9 mouse cellular contexts compared by ENCODE assay signal in the genomic region with DNA sequence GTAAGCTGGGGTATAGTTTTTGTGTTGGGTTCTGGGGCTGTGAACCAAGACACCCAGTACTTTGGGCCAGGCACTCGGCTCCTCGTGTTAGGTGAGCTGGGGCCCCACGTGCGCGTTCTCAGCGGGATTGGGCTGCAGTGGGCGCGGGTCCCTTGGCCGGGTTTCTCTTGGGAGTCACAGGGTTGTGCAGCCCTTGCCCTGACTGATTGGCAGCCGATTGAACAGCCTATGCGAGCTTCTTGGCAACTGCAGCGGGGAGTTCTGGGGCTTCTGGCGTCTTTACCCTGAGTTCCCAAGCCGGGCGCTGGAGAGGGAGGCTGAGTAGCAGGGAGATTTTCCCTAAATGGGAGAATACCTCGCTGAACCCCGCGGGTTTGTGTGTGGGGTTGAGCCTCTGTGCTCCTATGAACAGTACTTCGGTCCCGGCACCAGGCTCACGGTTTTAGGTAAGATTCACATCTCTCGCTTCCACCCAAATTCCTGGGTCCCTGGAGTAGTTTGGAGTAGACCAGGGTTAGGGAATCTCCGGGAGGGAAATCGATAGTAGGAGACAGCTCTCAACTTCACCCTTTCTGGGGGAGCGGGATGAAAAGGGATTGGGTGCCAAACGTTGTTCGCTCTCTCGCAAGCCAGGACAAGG. TPM values are rescaled to one million over a fixed set of nuclear protein-coding genes. Genes with fewer than 3 reads are reported as not detected.
DNase-seq lines count a peak whose midpoint lies in the region; ATAC-seq and TF ChIP-seq lines count a peak whose summit lies in the region.
"Had no signal": no experiment of that assay in that cellular context is flagged by ENCODE, and none has a peak within 500 bp of the region (broad histone marks: within the 10 kb centered on the region; RNA-seq: fewer than 3 reads in every experiment).

No protein-coding gene starts in this region.

- DNase-seq in kidney, adult 9 months = no peak
- DNase-seq in thymus, postnatal 14 days = peak; percentile 69
- DNase-seq in gastrocnemius, adult 8-10 months (ENCODE audit: low spot score in 2 of 2) = no peak
- no peak for DNase-seq in kidney, adult 11 months

- TF ChIP-seq CTCF in bone marrow, adult 2 months (IDR thresholded peaks at IDR 0.05; ENCODE audit: control insufficient read depth, insufficient read depth, low read length) = no peak

- peak; percentile 58; the same call in 1 of the 2 replicates for ATAC-seq in kidney, embryonic 15.5 days (replicated peaks; ENCODE audit: low FRiP score)
- ATAC-seq in hematopoietic stem cell, adult 5-6 weeks (replicated peaks in 1 of 2; ENCODE audit: insufficient read depth in 1 of 2, low FRiP score in 2 of 2, low TSS enrichment in 1 of 2, low read depth in 1 of 2, poor library complexity in 2 of 2, severe bottlenecking in 2 of 2) = peak; percentile 37 to 38; a peak in 3 of 4 replicates
- ATAC-seq in megakaryocyte-erythroid progenitor cell, adult 5-6 weeks (replicated peaks; ENCODE audit: low FRiP score, low TSS enrichment, poor library complexity, severe bottlenecking) = peak; percentile 10; the same call in 1 of the 2 replicates

- no peaks in the 10 kb centered on the region for H3K36me3 ChIP-seq in kidney, embryonic 15.5 days

- WGBS in kidney, embryonic 15.5 days = 8% methylated on average over 28 of the region's 28 CpGs
- WGBS in bone marrow, adult 2 months = 41% methylated on average over 28 of the region's 28 CpGs

- H3K4me2 ChIP-seq in kidney, embryonic 15.5 days = peak overlapping the region; percentile 51

- H3K9ac ChIP-seq in kidney, embryonic 15.5 days = no peak overlapping the region

- TF ChIP-seq POLR2A in bone marrow, adult 2 months (IDR thresholded peaks at IDR 0.05; ENCODE audit: borderline replicate concordance, control insufficient read depth, low read depth, low read length) = no peak

- H3K4me3 ChIP-seq in kidney, embryonic 15.5 days (replicated peaks) = peak overlapping the region; percentile 19
- H3K4me3 ChIP-seq in bone marrow, adult 2 months (replicated peaks; ENCODE audit: control insufficient read depth, low read depth, low read length) = no peak overlapping the region

- 0 out of 2 replicates have a peak, but pooled peaks cover 4% of the 10 kb centered on the region for H3K4me1 ChIP-seq in kidney, embryonic 15.5 days
- no peaks in the 10 kb centered on the region for H3K4me1 ChIP-seq in bone marrow, adult 2 months (ENCODE audit: control insufficient read depth, insufficient read depth, low read length)

- peaks cover 22% of the 10 kb centered on the region for H3K27me3 ChIP-seq in kidney, embryonic 15.5 days

- no peak overlapping the region for H3K27ac ChIP-seq in kidney, embryonic 15.5 days
- H3K27ac ChIP-seq in bone marrow, adult 2 months (ENCODE audit: control insufficient read depth, insufficient read depth, low read depth, low read length, poor library complexity) = peak overlapping the region; percentile 38

- no peaks in the 10 kb centered on the region for H3K9me3 ChIP-seq in kidney, embryonic 15.5 days (replicated peaks)

RNA-seq across cellular contexts. Expression of a gene that starts 21.9 kb away (rescaled TPM):
- polyA plus RNA-seq in kidney, embryonic 15.5 days (2015; fragmentation: Nextera tagmentation; extraction: Ambion mirVana) = not detected in 2 replicates
- polyA plus RNA-seq in bone marrow, adult 2 months (2011; ENCODE audit: insufficient read depth, insufficient read length, low replicate concordance, missing spikeins) = not detected in 2 replicates
- not detected in 2 replicates for total RNA-seq in hematopoietic stem cell, adult 5-6 weeks (2017)
- not detected in 2 replicates for total RNA-seq in megakaryocyte-erythroid progenitor cell, adult 5-6 weeks (2014; fragmentation: Nextera tagmentation)
- total RNA-seq in megakaryocyte-erythroid progenitor cell, adult 5-6 weeks (2017) = not detected in 2 replicates
- total RNA-seq in gastrocnemius, adult 8-10 months (2022) = not detected
- total RNA-seq: left cerebral cortex, postnatal 10 days had no signal
